Mouse (Mus musculus) splenic B cell, adult 2 months (primary cell): Measurements from ENCODE around the gene Ceacam9.
"Not testable (repeated sequence)": the region's sequence is repeated elsewhere in the genome, so short reads cannot be mapped to it uniquely, and the experiment has no call there.

Experiments
- DNase-seq: peaks from one replicate; pipeline ENCODE4 v3.0.0-alpha.2; 2011; ENCODE audit warnings: low read depth, low spot score
- H3K27me3 ChIP-seq: 2 replicates; pipeline ENCODE4 v1.6.1; 2012; ENCODE audit warnings: mild to moderate bottlenecking, low read length, moderate library complexity, mixed read lengths; ENCODE audit not compliant: control insufficient read depth, poor library complexity, insufficient read depth, severe bottlenecking
- H3K36me3 ChIP-seq: 2 replicates; pipeline ENCODE4 v1.6.1; 2012; ENCODE audit warnings: mild to moderate bottlenecking, low read length, moderate library complexity, mixed read lengths; ENCODE audit not compliant: control insufficient read depth, poor library complexity, insufficient read depth, severe bottlenecking

Gene Ceacam9

GRCm38 (mm10) chr7:16728596-16729348 is 7.0 kb downstream of the Ceacam9 start:
- DNase-seq, result peak; percentile 88
- no peaks in the 10 kb centered on the region for H3K36me3 ChIP-seq
- no peaks in the 10 kb centered on the region for H3K27me3 ChIP-seq

GRCm38 (mm10) chr7:16729563-16729962 is 7.8 kb downstream of the Ceacam9 start:
- not testable (repeated sequence) for H3K36me3 ChIP-seq, H3K27me3 ChIP-seq
- peak; percentile 23 for DNase-seq

- no peak for DNase-seq
- Histone ChIP-seq H3K27me3 (no peaks in the 10 kb centered on the region), H3K36me3 (no peaks in the 10 kb centered on the region)
Observed at GRCm38 (mm10) chr7:16730791-16731190, 9.1 kb downstream of the Ceacam9 start.

- H3K27me3 ChIP-seq, result no peaks in the 10 kb centered on the region
- H3K36me3 ChIP-seq, result no peaks in the 10 kb centered on the region
- DNase-seq, result peak; percentile 40
Observed at GRCm38 (mm10) chr7:16731893-16732422, 10.2 kb downstream of the Ceacam9 start.

GRCm38 (mm10) chr7:16737606-16738072 is 15.9 kb downstream of the Ceacam9 start:
- Histone ChIP-seq H3K27me3 (no peaks in the 10 kb centered on the region), H3K36me3 (no peaks in the 10 kb centered on the region)
- DNase-seq, result no peak

- Histone ChIP-seq H3K36me3 (no peaks in the 10 kb centered on the region), H3K27me3 (no peaks in the 10 kb centered on the region)
- DNase-seq, result peak; percentile 96
Observed at GRCm38 (mm10) chr7:16738073-16738696, 16.5 kb downstream of the Ceacam9 start, which contains the start of gene Ap2s1. TSS of gene Ap2s1 (plus strand) at chr7:16738410.

- no peaks in the 10 kb centered on the region; the same call in 1 of the 2 replicates for H3K36me3 ChIP-seq
- no peaks in the 10 kb centered on the region for H3K27me3 ChIP-seq
- DNase-seq, result no peak
Observed at GRCm38 (mm10) chr7:16739056-16739604, 17.4 kb downstream of the Ceacam9 start.

GRCm38 (mm10) chr7:16745373-16745772 is 23.6 kb downstream of the Ceacam9 start:
- no peaks in the 10 kb centered on the region; the same call in 1 of the 2 replicates for H3K36me3 ChIP-seq
- no peaks in the 10 kb centered on the region for H3K27me3 ChIP-seq
- no peak for DNase-seq

GRCm38 (mm10) chr7:16746093-16746492 is 24.4 kb downstream of the Ceacam9 start:
- DNase-seq, result peak; percentile 77
- no peaks in the 10 kb centered on the region; the same call in 1 of the 2 replicates for H3K36me3 ChIP-seq

GRCm38 (mm10) chr7:16747656-16748055 is 25.9 kb downstream of the Ceacam9 start:
- H3K27me3 ChIP-seq, result no peaks in the 10 kb centered on the region
- no peak for DNase-seq
- H3K36me3 ChIP-seq, result no peaks in the 10 kb centered on the region; the same call in 1 of the 2 replicates

More at GRCm38 (mm10) chr7:16746093-16746492, 24.4 kb downstream of the Ceacam9 start:
- no peaks in the 10 kb centered on the region for H3K27me3 ChIP-seq

GRCm38 (mm10) chr7:16752016-16752415 is 30.3 kb downstream of the Ceacam9 start:
- no peak for DNase-seq
- no peaks in the 10 kb centered on the region for H3K36me3 ChIP-seq
- H3K27me3 ChIP-seq, result no peaks in the 10 kb centered on the region

- H3K36me3 ChIP-seq, result no peaks in the 10 kb centered on the region
- no peaks in the 10 kb centered on the region for H3K27me3 ChIP-seq
- no peak for DNase-seq
Observed at GRCm38 (mm10) chr7:16755362-16756017, 33.8 kb downstream of the Ceacam9 start.

- H3K36me3 ChIP-seq, result no peaks in the 10 kb centered on the region
- peak; percentile 47 for DNase-seq
- H3K27me3 ChIP-seq, result no peaks in the 10 kb centered on the region
Observed at GRCm38 (mm10) chr7:16758872-16759574, 37.3 kb downstream of the Ceacam9 start.

GRCm38 (mm10) chr7:16760292-16760691 is 38.6 kb downstream of the Ceacam9 start:
- H3K36me3 ChIP-seq, result no peaks in the 10 kb centered on the region
- no peaks in the 10 kb centered on the region for H3K27me3 ChIP-seq
- peak; percentile 72 for DNase-seq
